Mouse (Mus musculus) kidney, adult 2 months (tissue): ENCODE data around the gene Rapgef4. TPM values are rescaled to one million over a fixed set of nuclear protein-coding genes. Genes with fewer than 3 reads are reported as not detected.

ENCODE experiments used
- DNase-seq: peaks from one replicate; pipeline ENCODE4 v3.0.0; 2021
- H3K27ac ChIP-seq: fragments of 200-500 bp; 2 replicates; pipeline ENCODE4 v1.5.1; 2012; ENCODE audit warnings: low read depth, low read length, control low read depth, inconsistent platforms; ENCODE audit not compliant: insufficient read depth
- H3K27me3 ChIP-seq: fragments of 200-500 bp; replicated peaks from 2 replicates; pipeline ENCODE4 v1.6.1; 2012; ENCODE audit warnings: mild to moderate bottlenecking, moderate library complexity, low read length, inconsistent platforms; ENCODE audit not compliant: control insufficient read depth, insufficient read depth
- H3K36me3 ChIP-seq: fragments of 200-500 bp; 2 replicates; pipeline ENCODE4 v1.6.1; 2012; ENCODE audit warnings: mild to moderate bottlenecking, moderate library complexity, low read length, inconsistent platforms; ENCODE audit not compliant: control insufficient read depth, insufficient read depth
- H3K4me1 ChIP-seq: fragments of 200-500 bp; 2 replicates; pipeline ENCODE4 v1.6.1; 2011; ENCODE audit warnings: low read length; ENCODE audit not compliant: control insufficient read depth, insufficient read depth
- H3K4me3 ChIP-seq: fragments of 200-500 bp; 2 replicates; pipeline ENCODE4 v1.5.1; 2011; ENCODE audit warnings: mild to moderate bottlenecking, low read depth, low read length, control low read depth; ENCODE audit not compliant: insufficient read depth
- CTCF ChIP-seq: fragments of 200-500 bp; conservative IDR thresholded peaks from 2 replicates; pipeline ENCODE4 v1.5.1; 2011; ENCODE audit warnings: low read depth, mild to moderate bottlenecking, control low read depth, low read length, moderate library complexity, mixed read lengths; ENCODE audit not compliant: insufficient read depth, insufficient read length
- POLR2A ChIP-seq: fragments of 200-500 bp; IDR thresholded peaks from one replicate; pipeline ENCODE4 v1.6.1; 2011; ENCODE audit warnings: low read depth, low read length, control low read depth
- WGBS: fragments of 180-500 bp; shearing (Covaris S2); methylation state at CpG from one replicate; pipeline ENCODE4 v1.1.7; 2018; 5-methylcytosine and 5-hydroxymethylcytosine counted together
- polyA plus RNA-seq: library from polyadenylated mRNA; depleted of rRNA; stranded (reverse); fragments of >200 nt; gene quantifications from 2 replicates; pipeline ENCODE4 v1.2.3, GENCODE M21; 2012

Rapgef4 gene
- polyA plus RNA-seq, 1 experiment = 6.2 TPM

- TF ChIP-seq POLR2A (no peak), CTCF (no peak)
- no peaks in the 10 kb centered on the region for H3K36me3 ChIP-seq
Observed at GRCm38 (mm10) chr2:72240691-72241090, 259.7 kb downstream of the Rapgef4 start.

GRCm38 (mm10) chr2:72241714-72242472, 260.9 kb downstream of the Rapgef4 start:
- H3K4me1 ChIP-seq = no peaks in the 10 kb centered on the region
- no peak for TF ChIP-seq CTCF
- 46% methylated on average over 14 of the region's 14 CpGs for WGBS
- no peak overlapping the region for H3K27ac ChIP-seq
- no peak for DNase-seq
- no peaks in the 10 kb centered on the region for H3K36me3 ChIP-seq
- H3K4me3 ChIP-seq = peak overlapping the region; percentile 31; the same call in 1 of the 2 replicates
- H3K27me3 ChIP-seq = no peaks in the 10 kb centered on the region

More at GRCm38 (mm10) chr2:72240691-72241090, 259.7 kb downstream of the Rapgef4 start:
- no peaks in the 10 kb centered on the region for H3K4me1 ChIP-seq
- H3K27me3 ChIP-seq = no peaks in the 10 kb centered on the region
- no peak overlapping the region for H3K27ac ChIP-seq
- H3K4me3 ChIP-seq = no peak overlapping the region
- no peak for DNase-seq
- 93% methylated on average over 7 of the region's 7 CpGs for WGBS

- TF ChIP-seq CTCF (no peak), POLR2A (no peak)
- Histone ChIP-seq H3K36me3 (no peaks in the 10 kb centered on the region), H3K4me3 (no peak overlapping the region), H3K27ac (no peak overlapping the region), H3K27me3 (no peaks in the 10 kb centered on the region), H3K4me1 (no peaks in the 10 kb centered on the region)
- DNase-seq = no peak
- 74% methylated on average over 12 of the region's 12 CpGs for WGBS
Observed at GRCm38 (mm10) chr2:72242910-72243675, 262.1 kb downstream of the Rapgef4 start.

GRCm38 (mm10) chr2:72245631-72246030, 264.6 kb downstream of the Rapgef4 start:
- no peak for DNase-seq
- no peak for TF ChIP-seq CTCF
- TF ChIP-seq POLR2A = no peak
- no peak overlapping the region for H3K27ac ChIP-seq
- 87% methylated on average over 4 of the region's 4 CpGs for WGBS
- no peak overlapping the region for H3K4me3 ChIP-seq
- no peaks in the 10 kb centered on the region for H3K4me1 ChIP-seq
- H3K27me3 ChIP-seq = no peaks in the 10 kb centered on the region
- H3K36me3 ChIP-seq = no peaks in the 10 kb centered on the region

GRCm38 (mm10) chr2:72246376-72246775, 265.3 kb downstream of the Rapgef4 start:
- Histone ChIP-seq H3K4me3 (no peak overlapping the region), H3K27me3 (no peaks in the 10 kb centered on the region), H3K4me1 (no peaks in the 10 kb centered on the region), H3K27ac (no peak overlapping the region), H3K36me3 (no peaks in the 10 kb centered on the region)
- no peak for TF ChIP-seq POLR2A
- no peak for TF ChIP-seq CTCF
- 94% methylated on average over 11 of the region's 11 CpGs for WGBS
- DNase-seq = no peak

- no peak overlapping the region for H3K27ac ChIP-seq
- peak; percentile 32 for DNase-seq
- TF ChIP-seq POLR2A (no peak), CTCF (no peak)
- H3K4me3 ChIP-seq = no peak overlapping the region
- no peaks in the 10 kb centered on the region for H3K36me3 ChIP-seq
- H3K27me3 ChIP-seq = no peaks in the 10 kb centered on the region
- WGBS = 75% methylated on average over 6 of the region's 6 CpGs
- H3K4me1 ChIP-seq = no peaks in the 10 kb centered on the region
Observed at GRCm38 (mm10) chr2:72247819-72248218, 266.8 kb downstream of the Rapgef4 start.
